ENCODE assay signal across 26 mouse cellular contexts in genomic region chr15:101095392-101095791, GRCm38 (mm10). TPM values are rescaled to one million over a fixed set of nuclear protein-coding genes. Genes with fewer than 3 reads are reported as not detected.
DNase-seq lines count a peak whose midpoint lies in the region; ATAC-seq and TF ChIP-seq lines count a peak whose summit lies in the region.
"Had no signal": no experiment of that assay in that cellular context is flagged by ENCODE, and none has a peak within 500 bp of the region (broad histone marks: within the 10 kb centered on the region; RNA-seq: fewer than 3 reads in every experiment).

No protein-coding gene starts in this region.

- H3K9me3 ChIP-seq in heart, embryonic 11.5 days (replicated peaks; ENCODE audit: control insufficient read depth, low read length): no peaks in the 10 kb centered on the region
- no peaks in the 10 kb centered on the region for H3K9me3 ChIP-seq in midbrain, embryonic 10.5 days (replicated peaks)
- H3K9me3 ChIP-seq in midbrain, embryonic 15.5 days: no peaks in the 10 kb centered on the region
- no peaks in the 10 kb centered on the region for H3K9me3 ChIP-seq in embryonic facial prominence, embryonic 11.5 days (replicated peaks; ENCODE audit: control insufficient read depth, low read length)
- H3K9me3 ChIP-seq in limb, embryonic 12.5 days: no peaks in the 10 kb centered on the region
- H3K9me3 ChIP-seq in intestine, postnatal 0 days (ENCODE audit: control insufficient read depth): no peaks in the 10 kb centered on the region
- H3K9me3 ChIP-seq: embryonic facial prominence, embryonic 13.5 days; hindbrain, embryonic 15.5 days had no signal

- TF ChIP-seq CTCF in intestine, postnatal 0 days (IDR thresholded peaks at IDR 0.05; ENCODE audit: low read depth): no peak

- H3K9ac ChIP-seq in heart, embryonic 11.5 days (ENCODE audit: low read depth, low read length): no peak overlapping the region
- H3K9ac ChIP-seq in midbrain, embryonic 15.5 days: no peak overlapping the region
- no peak overlapping the region for H3K9ac ChIP-seq in embryonic facial prominence, embryonic 11.5 days (replicated peaks; ENCODE audit: low read length)
- no peak overlapping the region for H3K9ac ChIP-seq in limb, embryonic 12.5 days (replicated peaks)
- no peak overlapping the region for H3K9ac ChIP-seq in intestine, postnatal 0 days (ENCODE audit: low read depth, low read length)
- H3K9ac ChIP-seq: embryonic facial prominence, embryonic 13.5 days; hindbrain, embryonic 15.5 days had no signal

- 75% methylated on average over 3 of the region's 3 CpGs for WGBS in heart, embryonic 11.5 days (ENCODE audit: insufficient replicate concordance)
- 45% methylated on average over 3 of the region's 3 CpGs for WGBS in midbrain, embryonic 10.5 days
- WGBS in midbrain, embryonic 15.5 days: 63% methylated on average over 3 of the region's 3 CpGs
- 37% methylated on average over 3 of the region's 3 CpGs for WGBS in embryonic facial prominence, embryonic 11.5 days
- 38% methylated on average over 3 of the region's 3 CpGs for WGBS in limb, embryonic 12.5 days
- WGBS in intestine, postnatal 0 days: 65% methylated on average over 3 of the region's 3 CpGs

- H3K4me1 ChIP-seq in heart, embryonic 11.5 days (ENCODE audit: control insufficient read depth, insufficient read depth, low read length): peaks cover 20% of the 10 kb centered on the region
- H3K4me1 ChIP-seq in midbrain, embryonic 10.5 days: peaks cover 82% of the 10 kb centered on the region
- H3K4me1 ChIP-seq in midbrain, embryonic 15.5 days: peaks cover 27% of the 10 kb centered on the region
- peaks cover 13% of the 10 kb centered on the region for H3K4me1 ChIP-seq in embryonic facial prominence, embryonic 11.5 days (ENCODE audit: control insufficient read depth, insufficient read depth, low read length)
- H3K4me1 ChIP-seq in limb, embryonic 12.5 days (replicated peaks): peaks cover 61% of the 10 kb centered on the region
- no peaks in the 10 kb centered on the region for H3K4me1 ChIP-seq in intestine, postnatal 0 days (replicated peaks; ENCODE audit: control insufficient read depth, insufficient read depth, low read length)

- H3K4me3 ChIP-seq in heart, embryonic 11.5 days (ENCODE audit: low read depth, low read length): no peak overlapping the region
- no peak overlapping the region for H3K4me3 ChIP-seq in midbrain, embryonic 10.5 days
- no peak overlapping the region for H3K4me3 ChIP-seq in midbrain, embryonic 15.5 days
- H3K4me3 ChIP-seq in embryonic facial prominence, embryonic 11.5 days (ENCODE audit: low read depth, low read length): no peak overlapping the region
- no peak overlapping the region for H3K4me3 ChIP-seq in limb, embryonic 12.5 days (replicated peaks)
- no peak overlapping the region for H3K4me3 ChIP-seq in intestine, postnatal 0 days (ENCODE audit: low read depth, low read length)
- H3K4me3 ChIP-seq: embryonic facial prominence, embryonic 13.5 days; hindbrain, embryonic 15.5 days had no signal

- no peak overlapping the region for H3K4me2 ChIP-seq in heart, embryonic 11.5 days
- H3K4me2 ChIP-seq in midbrain, embryonic 15.5 days: no peak overlapping the region
- H3K4me2 ChIP-seq in embryonic facial prominence, embryonic 11.5 days (ENCODE audit: low read depth, low read length): no peak overlapping the region
- no peak overlapping the region for H3K4me2 ChIP-seq in limb, embryonic 12.5 days
- no peak overlapping the region for H3K4me2 ChIP-seq in intestine, postnatal 0 days (replicated peaks; ENCODE audit: low read depth)
- H3K4me2 ChIP-seq: embryonic facial prominence, embryonic 13.5 days; hindbrain, embryonic 15.5 days had no signal

- peak; percentile 87 for DNase-seq in heart, adult 11 months
- no peak for DNase-seq in midbrain, embryonic 10.5 days (ENCODE audit: low spot score)
- no peak for DNase-seq in embryonic facial prominence, embryonic 11.5 days (ENCODE audit: low spot score)
- DNase-seq in layer of hippocampus, adult 8-10 months (ENCODE audit: low spot score in 2 of 2): no peak
- DNase-seq: adrenal gland, adult 2 months; adrenal gland, postnatal 36 days; cerebellum, adult 2 months; cerebellum, postnatal 10 days; gastrocnemius, postnatal 10 days; heart, postnatal 14 days; kidney, adult 18-20 months had no signal

- ATAC-seq in heart, embryonic 11.5 days (replicated peaks; ENCODE audit: insufficient number of reproducible peaks, low FRiP score, low TSS enrichment): no peak
- ATAC-seq in midbrain, embryonic 15.5 days (replicated peaks): no peak
- no peak for ATAC-seq in embryonic facial prominence, embryonic 11.5 days (replicated peaks; ENCODE audit: insufficient number of reproducible peaks, low FRiP score, low TSS enrichment, low read depth)
- ATAC-seq in limb, embryonic 12.5 days (ENCODE audit: insufficient number of reproducible peaks, insufficient read depth, low FRiP score, low TSS enrichment, low read depth): no peak
- ATAC-seq in intestine, postnatal 0 days: no peak
- ATAC-seq: forebrain, embryonic 14.5 days had no signal

- H3K27me3 ChIP-seq in heart, embryonic 11.5 days (ENCODE audit: control insufficient read depth, insufficient read depth, low read length): peaks cover 19% of the 10 kb centered on the region
- peaks cover 82% of the 10 kb centered on the region for H3K27me3 ChIP-seq in midbrain, embryonic 10.5 days (ENCODE audit: low read depth, poor library complexity, severe bottlenecking)
- H3K27me3 ChIP-seq in midbrain, embryonic 15.5 days (replicated peaks): no peaks in the 10 kb centered on the region
- no peaks in the 10 kb centered on the region for H3K27me3 ChIP-seq in embryonic facial prominence, embryonic 11.5 days (ENCODE audit: control insufficient read depth, insufficient read depth, low read length)
- no peaks in the 10 kb centered on the region for H3K27me3 ChIP-seq in limb, embryonic 12.5 days
- H3K27me3 ChIP-seq in intestine, postnatal 0 days (replicated peaks; ENCODE audit: control insufficient read depth, insufficient read depth, low read length): no peaks in the 10 kb centered on the region
- H3K27me3 ChIP-seq: embryonic facial prominence, embryonic 13.5 days; hindbrain, embryonic 15.5 days had no signal

- no peak overlapping the region for H3K27ac ChIP-seq in heart, embryonic 11.5 days (ENCODE audit: low read depth, low read length)
- peak overlapping the region; percentile 89; the same call in 1 of the 2 replicates for H3K27ac ChIP-seq in midbrain, embryonic 10.5 days (replicated peaks)
- no peak overlapping the region for H3K27ac ChIP-seq in midbrain, embryonic 15.5 days
- H3K27ac ChIP-seq in embryonic facial prominence, embryonic 11.5 days (replicated peaks; ENCODE audit: low read depth, low read length): peak overlapping the region; percentile 57; the same call in 1 of the 2 replicates
- H3K27ac ChIP-seq in limb, embryonic 12.5 days: peak overlapping the region; percentile 88
- H3K27ac ChIP-seq in intestine, postnatal 0 days (ENCODE audit: low read depth, low read length): no peak overlapping the region
- H3K27ac ChIP-seq: hindbrain, embryonic 15.5 days had no signal

- no peaks in the 10 kb centered on the region for H3K36me3 ChIP-seq in heart, embryonic 11.5 days (ENCODE audit: control insufficient read depth, insufficient read depth, low read length)
- no peaks in the 10 kb centered on the region for H3K36me3 ChIP-seq in midbrain, embryonic 10.5 days
- no peaks in the 10 kb centered on the region for H3K36me3 ChIP-seq in midbrain, embryonic 15.5 days (replicated peaks)
- no peaks in the 10 kb centered on the region for H3K36me3 ChIP-seq in embryonic facial prominence, embryonic 11.5 days (replicated peaks; ENCODE audit: control insufficient read depth, insufficient read depth, low read depth, low read length)
- H3K36me3 ChIP-seq in limb, embryonic 12.5 days: no peaks in the 10 kb centered on the region
- no peaks in the 10 kb centered on the region for H3K36me3 ChIP-seq in intestine, postnatal 0 days (ENCODE audit: control insufficient read depth, insufficient read depth)
- H3K36me3 ChIP-seq: embryonic facial prominence, embryonic 13.5 days; hindbrain, embryonic 15.5 days had no signal

RNA-seq across cellular contexts. Expression of gene Fignl2, which starts 17.0 kb away (rescaled TPM):
- polyA plus RNA-seq in heart, embryonic 11.5 days (2014; fragmentation: Nextera tagmentation; extraction: Ambion mirVana): 0.30 and 0.33 TPM in 2 replicates
- polyA plus RNA-seq in midbrain, embryonic 10.5 days (2016; fragmentation: Nextera tagmentation; extraction: Ambion mirVana): 0.88 and 1.7 TPM in 2 replicates
- polyA plus RNA-seq in midbrain, embryonic 15.5 days (2015; fragmentation: Nextera tagmentation; extraction: Ambion mirVana): 0.09 TPM in 1 of 2 replicates, not detected in the other
- 0.72 and 0.81 TPM in 2 replicates for polyA plus RNA-seq in embryonic facial prominence, embryonic 11.5 days (2014; fragmentation: Nextera tagmentation; extraction: Ambion mirVana)
- 0.38 and 0.56 TPM in 2 replicates for polyA plus RNA-seq in limb, embryonic 12.5 days (2016; fragmentation: Nextera tagmentation; extraction: Ambion mirVana)
- 1 to 10 TPM; 1.3 to 2.4 (median 1.8) TPM for total RNA-seq in layer of hippocampus, adult 8-10 months (2022)
- polyA plus RNA-seq in intestine, postnatal 0 days (2015; fragmentation: Nextera tagmentation; extraction: Ambion mirVana): 0.16 and 0.33 TPM in 2 replicates
- total RNA-seq: CH12.LX; hematopoietic stem cell, adult 5-6 weeks had no signal
- polyA plus RNA-seq: forebrain, embryonic 14.5 days had no signal

RNA-seq across cellular contexts. Expression of gene Ankrd33, which starts 20.2 kb away (rescaled TPM):
- polyA plus RNA-seq in heart, embryonic 11.5 days (2014; fragmentation: Nextera tagmentation; extraction: Ambion mirVana): not detected in 2 replicates
- polyA plus RNA-seq in midbrain, embryonic 10.5 days (2016; fragmentation: Nextera tagmentation; extraction: Ambion mirVana): not detected in 2 replicates
- polyA plus RNA-seq in midbrain, embryonic 15.5 days (2015; fragmentation: Nextera tagmentation; extraction: Ambion mirVana): not detected in 2 replicates
- not detected in 2 replicates for polyA plus RNA-seq in embryonic facial prominence, embryonic 11.5 days (2014; fragmentation: Nextera tagmentation; extraction: Ambion mirVana)
- polyA plus RNA-seq in limb, embryonic 12.5 days (2016; fragmentation: Nextera tagmentation; extraction: Ambion mirVana): not detected in 2 replicates
- under 1 TPM in 1 of 4 experiments, not detected in 3; 0.25 TPM for total RNA-seq in layer of hippocampus, adult 8-10 months (2022)
- polyA plus RNA-seq in intestine, postnatal 0 days (2015; fragmentation: Nextera tagmentation; extraction: Ambion mirVana): not detected in 2 replicates
- total RNA-seq: CH12.LX; ES-E14; gastrocnemius, postnatal 10 days; heart, adult 8-10 months; heart, postnatal 14 days; hematopoietic stem cell, adult 5-6 weeks had no signal
- polyA plus RNA-seq: embryonic facial prominence, embryonic 13.5 days; forebrain, embryonic 14.5 days; gonadal fat pad, adult 2 months; heart, embryonic 14.5 days; hindbrain, embryonic 15.5 days; intestine, embryonic 14.5 days; kidney, embryonic 14.5 days had no signal

RNA-seq across cellular contexts. Expression of gene Acvrl1, which starts 32.9 kb away (rescaled TPM):
- polyA plus RNA-seq in heart, embryonic 11.5 days (2014; fragmentation: Nextera tagmentation; extraction: Ambion mirVana): 1.5 and 2.0 TPM in 2 replicates
- 8.9 and 10.7 TPM in 2 replicates for polyA plus RNA-seq in midbrain, embryonic 10.5 days (2016; fragmentation: Nextera tagmentation; extraction: Ambion mirVana)
- polyA plus RNA-seq in midbrain, embryonic 15.5 days (2015; fragmentation: Nextera tagmentation; extraction: Ambion mirVana): 8.6 and 8.7 TPM in 2 replicates
- 3.8 and 4.6 TPM in 2 replicates for polyA plus RNA-seq in embryonic facial prominence, embryonic 11.5 days (2014; fragmentation: Nextera tagmentation; extraction: Ambion mirVana)
- 7.3 and 7.4 TPM in 2 replicates for polyA plus RNA-seq in limb, embryonic 12.5 days (2016; fragmentation: Nextera tagmentation; extraction: Ambion mirVana)
- total RNA-seq in layer of hippocampus, adult 8-10 months (2022): 10 to 100 TPM; 14.1 to 16.5 (median 14.9) TPM
- 13.8 and 14.6 TPM in 2 replicates for polyA plus RNA-seq in intestine, postnatal 0 days (2015; fragmentation: Nextera tagmentation; extraction: Ambion mirVana)

RNA-seq across cellular contexts. Expression of gene Gm47841, which starts 48.2 kb away (rescaled TPM):
- not detected in 2 replicates for polyA plus RNA-seq in heart, embryonic 11.5 days (2014; fragmentation: Nextera tagmentation; extraction: Ambion mirVana)
- polyA plus RNA-seq in midbrain, embryonic 10.5 days (2016; fragmentation: Nextera tagmentation; extraction: Ambion mirVana): not detected in 2 replicates
- not detected in 2 replicates for polyA plus RNA-seq in midbrain, embryonic 15.5 days (2015; fragmentation: Nextera tagmentation; extraction: Ambion mirVana)
- not detected in 2 replicates for polyA plus RNA-seq in embryonic facial prominence, embryonic 11.5 days (2014; fragmentation: Nextera tagmentation; extraction: Ambion mirVana)
- not detected in 2 replicates for polyA plus RNA-seq in limb, embryonic 12.5 days (2016; fragmentation: Nextera tagmentation; extraction: Ambion mirVana)
- total RNA-seq in layer of hippocampus, adult 8-10 months (2022): not detected
- polyA plus RNA-seq in intestine, postnatal 0 days (2015; fragmentation: Nextera tagmentation; extraction: Ambion mirVana): not detected in 2 replicates
- total RNA-seq: CH12.LX; ES-E14; gastrocnemius, postnatal 10 days; heart, postnatal 14 days; hematopoietic stem cell, adult 5-6 weeks had no signal
- polyA plus RNA-seq: adrenal gland, adult 2 months; cerebellum, adult 2 months; embryonic facial prominence, embryonic 13.5 days; forebrain, embryonic 14.5 days; gonadal fat pad, adult 2 months; heart, embryonic 14.5 days; hindbrain, embryonic 15.5 days; intestine, embryonic 14.5 days; kidney, embryonic 14.5 days had no signal

Comparison
In these comparisons a context has a peak if more than half of its experiments do, and no peak if none do; other contexts are left out.
1. H3K27ac ChIP-seq: peak in midbrain, embryonic 10.5 days (single experiment), embryonic facial prominence, embryonic 11.5 days (single experiment) and limb, embryonic 12.5 days (single experiment); none in heart, embryonic 11.5 days (single experiment), midbrain, embryonic 15.5 days (single experiment) and intestine, postnatal 0 days (single experiment).